Mouse (Mus musculus) lung, postnatal 0 days (tissue): ENCODE results near the gene Cmss1.

Source experiments
- CTCF ChIP-seq: IDR thresholded peaks from 2 replicates; pipeline ENCODE4 v1.5.1; 2016; ENCODE audit warnings: antibody characterized with exemption, mild to moderate bottlenecking
- EP300 ChIP-seq: IDR thresholded peaks from 2 replicates; pipeline ENCODE4 v1.6.1; 2016; ENCODE audit warnings: antibody characterized with exemption, mild to moderate bottlenecking, control low read depth

- TF ChIP-seq CTCF (peak; percentile 75), EP300 (no peak)
These were observed 243.8 kb downstream of the Cmss1 start for GRCm38 (mm10) chr16:57362679-57363401.
